Mouse (Mus musculus) adrenal gland, adult 18-20 months (tissue): ENCODE data around the gene Agap1. TPM values are rescaled to one million over a fixed set of nuclear protein-coding genes. Genes with fewer than 3 reads are reported as not detected.

Experiments used
- DNase-seq, 2 experiments: peaks; one replicate each; pipeline ENCODE4 v3.0.0; 2021 to 2022; ENCODE audit warnings: low spot score in 2 of 2
- total RNA-seq, 2 experiments: library from RNA; stranded (reverse); gene quantifications; 1 replicate in 1 of 2; 2 replicates in 1 of 2; pipeline ENCODE4 v1.2.3; 2021

Agap1 gene
- total RNA-seq, 2 experiments from 2014 or later = 44.7 to 59.1 TPM

DNA sequence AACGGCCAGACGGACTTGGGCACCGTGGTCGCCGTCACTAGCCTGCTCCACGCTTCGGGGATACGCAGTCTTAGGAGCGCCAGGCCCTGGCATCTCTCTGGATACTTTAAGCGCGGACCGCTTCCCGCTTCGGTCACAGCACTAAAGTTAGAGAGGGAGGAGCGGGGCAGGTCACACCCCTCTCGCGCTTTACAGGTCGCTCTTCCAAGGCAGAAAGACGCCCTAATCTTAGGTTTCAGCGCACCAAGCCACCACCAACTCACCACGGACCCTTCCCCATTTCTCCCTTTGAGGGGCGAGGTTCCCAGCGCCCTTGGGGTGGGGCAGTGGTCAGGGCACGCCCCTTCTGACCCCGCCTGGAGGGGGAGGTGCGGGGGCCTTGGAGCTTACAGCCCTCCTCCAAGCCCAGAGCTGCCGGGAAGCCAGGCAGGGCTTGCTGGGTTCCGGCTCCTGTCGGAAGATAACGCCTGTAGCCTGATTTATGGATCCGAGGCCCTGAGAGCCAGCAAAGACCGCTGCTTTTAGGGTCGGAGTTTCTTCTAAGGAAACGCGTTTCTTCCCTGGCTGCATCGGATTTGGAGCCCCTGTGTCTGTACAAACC, 472.6 kb downstream of the Agap1 start:
- no peak for DNase-seq

DNA sequence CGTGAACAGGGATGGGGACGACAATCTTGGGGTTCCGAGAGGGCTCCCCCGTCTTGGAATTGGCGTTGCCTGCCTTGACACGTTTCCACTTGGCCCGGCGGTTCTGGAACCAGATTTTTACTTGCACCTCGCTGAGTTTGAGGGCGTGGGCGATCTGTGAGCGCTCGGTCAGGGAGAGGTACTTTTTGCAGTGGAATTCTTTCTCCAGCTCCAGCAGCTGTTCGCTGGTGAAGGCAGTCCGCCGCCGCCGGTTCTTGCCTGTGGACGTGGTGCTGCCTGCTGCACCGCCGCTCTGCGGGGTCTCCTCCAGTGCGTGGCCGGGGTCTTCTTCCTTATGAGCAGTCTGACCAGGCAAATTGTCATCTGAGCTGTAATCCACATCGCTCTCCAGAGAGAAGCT, 474.1 kb downstream of the Agap1 start:
- DNase-seq = no peak

DNA sequence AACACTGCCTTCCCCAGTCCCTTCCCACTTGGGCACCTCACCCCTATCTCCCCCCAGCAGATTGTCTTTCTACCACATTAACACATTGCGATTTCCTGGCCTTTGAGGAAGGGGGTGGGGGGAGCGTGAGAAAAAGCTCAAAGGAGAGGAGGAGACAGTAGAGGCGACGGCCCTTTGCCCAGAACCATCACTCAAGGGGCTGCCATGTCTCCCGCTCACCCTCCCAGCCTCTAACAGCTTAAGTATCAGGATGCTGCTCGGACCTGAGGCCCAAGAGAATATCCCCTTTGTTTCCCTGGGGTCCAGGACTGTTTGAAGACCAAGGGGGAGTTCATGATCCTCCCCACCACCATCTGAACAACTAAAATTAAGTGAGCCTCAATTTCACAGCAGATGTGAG, 474.6 kb downstream of the Agap1 start:
- no peak for DNase-seq

DNA sequence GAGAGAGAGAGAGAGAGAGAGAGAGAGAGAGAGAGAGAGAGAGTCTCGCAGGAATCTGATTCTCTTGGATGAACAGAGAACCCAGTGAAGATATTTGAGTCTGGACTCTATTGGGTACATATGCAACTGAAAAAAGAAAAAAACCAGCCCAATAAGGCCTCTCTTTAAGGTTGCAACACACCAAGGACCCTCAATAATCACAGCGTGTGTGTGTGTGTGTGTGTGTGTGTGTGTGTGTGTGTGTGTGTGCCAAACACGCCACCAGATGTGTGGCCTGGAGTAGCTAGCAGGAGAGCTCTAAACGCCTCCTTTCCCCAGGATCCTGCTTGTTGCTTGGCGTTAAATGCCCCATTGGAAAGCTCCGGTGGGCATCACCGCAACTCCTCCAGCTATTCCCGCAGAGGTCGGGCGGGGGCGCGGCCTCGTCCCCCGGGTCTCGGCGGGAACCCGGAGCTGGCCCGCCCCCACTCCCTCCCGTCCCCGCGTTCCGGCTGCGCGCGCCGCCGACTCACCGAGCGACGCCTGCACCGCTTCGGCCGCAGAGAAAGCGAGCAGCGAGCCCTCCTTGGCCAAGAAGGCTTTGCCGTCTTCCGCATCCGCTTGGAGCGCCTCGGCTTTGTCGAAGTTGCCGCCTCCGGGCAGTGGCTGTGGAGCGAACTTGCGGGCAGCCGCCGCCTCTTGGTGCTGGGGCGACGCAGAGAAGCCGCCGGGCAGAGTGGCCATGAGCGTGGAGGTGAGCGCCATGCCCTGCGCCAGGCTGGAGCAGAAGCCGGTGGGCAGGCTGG, 475.3 kb downstream of the Agap1 start:
- DNase-seq = no peak

DNA sequence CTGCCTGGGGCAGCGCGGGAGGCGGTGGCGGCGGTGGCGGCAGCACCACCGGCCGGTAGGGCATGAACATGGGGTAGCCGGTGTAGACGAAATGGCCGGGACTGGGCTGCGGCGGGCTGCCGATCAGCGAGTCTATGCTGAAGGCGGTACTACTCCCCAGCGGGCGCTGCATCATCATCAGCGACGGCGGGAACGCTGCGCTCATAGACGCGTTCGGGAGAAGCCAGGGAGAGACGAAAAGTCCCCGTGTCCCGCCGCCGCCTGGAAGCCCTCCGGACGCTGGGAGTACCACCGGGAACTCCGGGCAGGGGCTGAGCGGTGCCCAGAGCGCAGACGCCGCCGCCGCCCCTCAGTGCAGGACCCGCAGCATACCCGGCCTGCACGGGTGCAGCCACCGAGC, 475.9 kb downstream of the Agap1 start:
- DNase-seq = no peak

DNA sequence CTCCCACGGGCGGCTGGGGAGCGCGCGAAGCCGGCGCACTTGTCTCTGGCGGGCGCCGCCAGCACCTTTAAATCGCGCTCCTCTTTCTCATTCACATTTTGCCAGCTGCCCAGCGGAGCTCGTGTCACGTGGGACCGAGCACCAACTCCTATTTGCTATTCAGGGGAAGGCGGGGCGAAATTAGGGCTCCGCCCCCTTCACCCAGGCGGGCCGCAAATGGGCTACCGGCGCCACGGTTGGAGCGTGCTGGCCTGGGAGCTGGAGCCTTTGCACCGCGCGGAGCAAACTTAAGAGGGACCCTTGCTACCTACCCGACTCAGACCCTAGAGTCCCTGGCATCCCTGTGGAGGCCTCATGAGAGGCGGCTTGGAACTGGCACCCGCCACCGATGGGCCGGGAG, 476.5 kb downstream of the Agap1 start, which contains the start of gene Gbx2:
Gene Gbx2 (minus strand): TSS at position 60 of the 400 bp plus-strand sequence.
- DNase-seq = no peak

DNA sequence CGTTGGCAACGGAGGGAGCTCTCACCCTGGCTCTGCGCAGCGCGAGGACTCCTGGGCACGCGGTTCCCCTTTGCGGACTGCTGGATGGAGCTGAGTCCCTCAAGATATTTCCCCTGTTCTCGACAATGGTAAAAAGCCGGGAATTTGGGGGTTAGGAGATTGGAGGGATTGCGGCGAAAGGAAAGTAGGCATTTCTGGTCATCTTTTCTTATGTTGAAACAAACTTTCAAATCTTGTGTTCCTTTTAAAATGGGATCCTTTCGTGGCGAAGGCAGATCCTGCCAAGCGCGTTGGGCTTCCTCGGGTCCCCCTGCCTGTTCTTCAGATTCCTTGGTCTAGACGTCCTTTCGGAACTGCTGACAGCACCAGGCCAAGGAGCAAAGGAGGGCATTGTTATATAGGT, 477.4 kb downstream of the Agap1 start:
- DNase-seq = no peak

DNA sequence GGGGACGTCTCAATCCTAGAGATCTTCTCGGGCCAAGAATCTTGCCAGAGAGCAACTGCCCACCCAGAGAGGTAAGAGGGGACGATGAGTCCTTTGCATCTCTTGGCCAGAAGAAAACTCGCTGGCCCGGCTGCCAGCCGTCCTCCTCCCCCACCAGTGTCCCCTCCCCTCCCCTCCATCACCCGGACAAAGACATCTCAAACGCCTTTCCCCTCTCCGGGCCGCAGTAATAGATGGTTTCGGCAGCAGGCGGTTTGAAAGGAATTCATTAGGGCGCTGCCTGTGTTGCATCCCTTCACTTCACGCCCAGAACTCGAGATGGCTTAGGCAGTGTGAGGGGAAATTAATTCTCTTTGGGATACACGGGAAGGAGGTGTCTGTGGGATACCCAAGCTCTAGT, 478.0 kb downstream of the Agap1 start:
- no peak for DNase-seq

DNA sequence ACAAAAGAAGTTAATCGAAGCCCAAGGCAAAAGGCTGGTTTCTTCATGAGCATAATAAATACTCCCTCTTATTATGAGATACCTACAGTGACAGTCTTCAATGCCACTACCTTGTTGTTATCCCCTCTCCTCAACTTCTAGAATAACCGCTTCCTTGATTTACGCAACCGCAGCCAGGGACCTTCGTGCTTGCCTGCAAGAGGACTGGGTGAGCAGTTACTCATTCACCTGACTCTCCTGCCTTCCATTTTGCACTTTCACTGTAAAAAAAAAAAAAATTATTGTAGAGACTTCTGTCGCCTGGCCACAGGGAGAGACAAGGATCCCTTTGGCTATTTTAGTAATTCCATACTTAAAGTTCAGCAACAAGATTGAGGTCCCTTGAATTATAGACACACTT, 478.4 kb downstream of the Agap1 start:
- DNase-seq = no peak

DNA sequence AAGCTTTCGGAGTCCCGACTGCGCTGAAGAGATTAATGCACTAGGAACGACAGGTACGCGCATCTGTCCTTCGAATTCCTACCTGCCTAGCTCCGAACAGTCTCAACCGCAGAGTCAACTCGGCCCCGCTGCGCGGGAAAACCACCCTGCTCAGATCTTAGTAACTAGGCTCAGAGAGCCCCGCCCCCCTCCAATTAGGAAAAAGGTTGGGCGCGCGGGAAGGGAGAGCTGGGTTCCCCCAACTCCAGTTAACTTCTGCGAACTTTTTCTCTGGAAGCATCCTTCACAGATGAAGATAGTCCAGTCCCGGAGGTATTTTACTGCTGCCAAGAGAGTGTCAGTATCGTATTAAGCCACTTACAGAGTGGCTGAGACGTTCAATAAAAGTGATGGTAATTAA, 479.2 kb downstream of the Agap1 start:
- DNase-seq = no peak

DNA sequence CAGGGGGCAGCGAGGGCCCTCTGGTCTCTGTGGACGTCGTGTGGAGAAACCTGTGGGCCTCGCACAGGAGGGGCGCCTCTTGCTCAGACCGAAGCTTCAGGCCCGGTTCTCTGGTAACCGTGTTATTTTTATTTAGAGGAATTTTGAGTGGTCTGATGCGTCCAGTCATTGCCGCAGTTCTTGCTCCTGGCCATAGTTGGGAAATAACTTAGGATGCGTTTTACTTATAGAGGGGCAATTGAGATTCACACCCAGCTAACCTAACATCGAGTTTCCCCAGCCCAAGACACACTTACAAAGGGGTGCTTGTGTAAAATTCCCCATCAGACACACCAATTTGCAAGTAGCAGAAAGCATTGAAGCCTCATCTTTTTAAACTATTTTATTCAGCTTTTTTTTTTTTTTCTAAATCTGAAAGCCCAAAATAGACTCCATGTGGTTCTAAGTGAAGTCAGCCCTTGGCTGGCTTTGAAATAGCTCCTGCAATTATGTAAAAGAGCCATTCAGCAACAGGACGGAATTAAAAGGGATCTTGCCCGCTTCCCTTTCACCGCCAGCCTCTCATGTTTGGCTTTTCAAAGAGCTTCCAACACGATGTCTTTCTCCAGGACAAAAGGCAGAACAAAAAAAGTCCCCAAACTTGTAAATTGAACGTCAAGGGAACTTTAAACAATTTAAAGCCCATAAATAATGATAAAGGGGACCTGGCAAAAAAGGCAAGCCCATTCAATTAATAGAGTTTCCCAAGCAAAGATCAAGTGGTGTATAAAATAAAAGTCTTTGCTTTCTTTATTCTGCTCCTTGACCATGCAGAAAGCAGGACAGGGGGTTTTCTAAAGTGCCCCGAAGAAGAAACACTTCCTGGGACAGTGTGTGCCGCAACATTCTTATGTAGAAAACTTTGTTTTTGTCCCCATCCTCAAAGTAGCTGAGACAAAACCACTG, 480.0 kb downstream of the Agap1 start:
- DNase-seq = no peak

DNA sequence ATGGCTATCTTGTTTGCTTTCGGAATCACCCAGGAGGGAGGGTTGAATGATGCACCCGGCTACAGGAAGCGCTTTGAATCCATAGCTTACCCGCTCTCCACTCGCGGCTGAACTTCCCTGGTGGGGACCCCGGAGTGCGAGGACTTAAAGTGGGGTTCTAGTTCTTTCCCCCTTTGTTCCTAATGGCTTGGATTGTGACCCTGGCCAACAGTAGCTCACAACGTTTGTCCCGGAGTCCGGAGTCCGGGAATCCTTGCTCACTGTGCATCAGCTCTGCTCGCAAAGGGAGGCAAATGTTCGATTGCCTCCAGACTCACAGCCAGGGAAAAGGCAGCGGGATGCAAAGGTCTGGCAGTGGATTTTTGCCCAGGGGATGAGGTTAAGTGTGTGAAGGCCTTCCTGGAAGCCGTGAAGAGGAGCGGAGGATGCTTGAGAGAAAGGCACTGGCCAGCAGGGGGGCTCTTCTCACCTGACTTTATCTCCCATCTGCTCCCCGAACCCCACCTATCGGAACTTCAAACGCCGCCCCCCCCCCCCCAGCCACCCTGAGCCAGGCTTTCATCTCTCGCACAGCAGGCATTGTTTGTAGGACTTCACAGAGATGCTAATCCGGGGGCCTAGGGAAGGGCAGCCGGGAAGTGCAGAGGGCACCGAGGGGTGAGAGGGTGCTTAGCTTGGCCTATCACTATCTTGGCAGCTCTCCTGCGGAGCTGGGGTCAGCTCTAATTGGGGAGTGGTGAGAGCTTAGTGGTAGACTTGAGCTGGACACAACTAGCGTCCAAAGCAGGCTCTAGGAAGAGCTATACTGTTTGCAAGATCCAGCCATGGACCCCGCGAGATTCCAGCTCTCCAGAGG, 481.1 kb downstream of the Agap1 start:
- DNase-seq = no peak

DNA sequence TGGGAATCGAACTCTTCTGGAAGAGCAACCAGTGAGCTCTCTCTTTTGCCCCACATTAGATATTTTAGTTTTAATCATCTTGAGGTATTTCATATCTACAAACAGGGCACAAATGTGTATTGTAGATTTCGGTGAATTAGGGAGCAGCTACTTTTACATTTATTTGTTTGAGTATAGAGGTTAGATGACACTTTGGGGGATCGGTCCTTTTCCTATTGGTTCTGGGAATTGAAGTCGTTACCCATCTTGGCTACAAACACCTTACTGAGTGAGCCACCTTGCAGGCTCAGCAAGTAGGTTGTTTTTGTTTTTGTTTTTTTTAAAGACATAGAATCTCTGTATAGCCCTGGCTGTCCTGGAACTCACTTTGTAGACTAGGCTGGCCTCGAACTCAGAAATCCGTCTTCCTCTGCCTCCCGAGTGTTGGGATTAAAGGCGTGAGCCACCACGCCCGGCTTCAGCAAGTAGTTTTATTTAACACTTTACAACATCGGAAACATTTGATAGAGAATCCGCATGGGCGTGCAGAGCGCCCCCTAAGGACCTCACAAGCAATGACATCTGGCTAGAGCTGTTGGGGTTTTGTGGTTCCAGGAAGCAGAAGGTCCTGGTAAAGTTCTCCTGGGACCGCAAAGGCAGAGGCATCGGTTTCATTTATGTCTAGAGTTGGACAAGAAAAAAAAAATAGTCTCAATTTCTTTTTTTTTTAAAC, 484.4 kb downstream of the Agap1 start:
- DNase-seq = no peak

DNA sequence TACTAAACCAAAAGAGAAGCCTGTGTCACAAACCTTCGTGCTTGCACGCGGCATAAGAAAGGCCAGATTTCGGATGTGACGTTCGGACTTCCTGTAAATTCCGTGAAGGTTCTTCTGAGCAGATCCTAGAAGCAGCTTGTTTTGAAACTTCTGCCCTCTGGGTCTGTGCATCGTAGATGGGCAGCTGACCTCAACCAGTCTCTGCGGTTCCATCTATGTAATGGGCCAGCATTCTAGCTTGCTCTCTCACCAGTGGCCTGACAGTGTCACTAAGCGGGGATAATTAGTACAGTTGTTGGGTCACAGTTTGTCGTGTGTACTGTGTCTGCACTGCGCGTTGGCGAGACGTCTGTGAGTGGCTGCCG, 485.0 kb downstream of the Agap1 start:
- no peak for DNase-seq

DNA sequence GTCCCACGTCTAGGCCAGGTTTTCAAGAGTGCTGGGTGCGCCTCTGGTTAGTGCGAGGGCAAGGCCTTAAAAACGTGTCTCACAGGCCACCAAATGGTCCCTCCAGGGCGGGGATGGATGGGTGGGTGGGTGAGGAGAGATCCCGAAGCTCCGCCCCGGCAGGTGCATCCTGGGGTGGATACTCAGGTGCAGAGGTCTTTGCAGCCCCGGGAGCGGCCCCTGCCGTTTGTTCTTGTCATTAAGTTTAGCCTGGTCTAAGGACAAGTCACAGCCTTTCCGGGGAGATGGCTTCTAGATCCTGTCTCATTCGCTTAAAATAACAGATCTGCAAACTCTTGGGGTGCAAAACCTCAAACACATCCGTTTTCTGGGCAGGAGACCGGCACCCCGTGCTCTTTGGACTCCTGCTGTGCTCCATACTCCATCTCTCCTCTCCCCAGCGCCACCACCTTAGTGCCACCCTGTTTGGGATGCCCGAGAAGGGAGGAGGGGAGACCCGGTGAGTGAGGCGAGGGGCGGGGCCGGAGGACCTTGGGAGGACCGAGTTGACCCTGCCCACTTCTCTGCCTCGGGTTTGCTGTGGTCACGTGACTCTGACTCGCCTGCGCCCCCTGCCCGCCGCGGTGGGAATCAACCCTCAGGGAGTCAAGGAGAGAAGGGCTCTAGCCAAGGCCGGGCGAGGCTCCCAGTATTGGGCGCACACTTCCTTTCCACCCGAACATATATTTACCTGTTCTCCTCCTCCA, 485.5 kb downstream of the Agap1 start:
- peak; percentile 37 to 68 for DNase-seq

DNA sequence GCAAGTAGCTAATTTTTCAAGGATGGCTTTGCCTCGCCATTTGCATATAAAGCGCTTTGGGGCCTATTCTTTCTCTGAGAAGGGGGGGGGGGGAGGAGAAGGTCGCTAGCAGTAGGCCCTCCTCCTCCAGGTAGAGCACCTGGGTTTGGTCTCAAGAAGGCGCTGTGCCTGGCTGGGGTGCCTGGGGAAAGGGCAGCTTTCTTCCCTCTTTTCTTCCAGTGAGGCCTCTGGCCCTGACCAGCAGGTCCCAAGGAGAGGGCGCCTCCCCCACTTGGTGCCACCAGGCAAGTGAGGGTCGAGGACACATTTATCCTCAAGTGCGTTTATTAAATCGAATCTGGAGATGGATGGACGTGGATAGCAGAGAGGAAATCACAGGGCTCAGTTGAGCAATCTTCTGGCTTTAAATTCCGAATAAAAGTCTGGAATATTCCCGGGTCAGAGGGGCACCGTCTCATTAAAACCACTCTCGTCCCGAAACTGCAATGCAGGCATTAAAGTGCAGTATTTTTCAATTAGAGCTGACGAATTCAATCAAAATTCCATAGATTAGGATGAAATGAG, 486.4 kb downstream of the Agap1 start:
- no peak for DNase-seq

DNA sequence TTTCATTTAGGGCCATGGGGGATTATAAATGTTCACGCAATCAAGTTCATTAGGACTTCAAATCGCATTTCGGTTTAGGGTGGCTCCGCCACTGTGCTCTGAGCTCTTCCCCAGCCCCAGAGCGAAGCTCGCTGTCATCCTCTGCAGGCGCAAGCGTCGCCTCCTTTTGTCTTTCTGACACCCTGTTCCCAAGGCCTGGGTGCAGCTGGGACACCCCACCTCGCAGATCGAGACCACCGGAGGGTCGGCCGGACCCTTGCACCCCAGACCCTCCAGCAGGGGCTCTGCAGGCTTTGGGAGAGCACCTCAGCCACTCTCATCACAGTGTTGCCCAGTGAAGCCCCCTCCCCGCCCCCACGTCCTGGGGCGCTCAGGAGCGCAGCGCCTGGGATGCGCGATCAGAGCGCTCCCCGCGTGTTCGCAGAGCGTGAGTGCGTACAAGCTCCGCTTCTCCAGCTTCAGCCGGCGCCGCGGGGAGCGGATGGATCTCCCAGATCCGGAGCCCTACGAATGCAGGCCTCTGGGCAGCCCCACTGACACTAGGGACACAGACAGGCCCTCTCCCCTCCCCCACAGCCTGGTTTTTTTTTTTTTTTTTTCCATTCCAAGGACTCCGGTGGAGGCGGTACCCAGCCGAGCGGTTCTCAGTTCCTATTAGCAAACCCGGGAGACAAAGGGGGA, 487.2 kb downstream of the Agap1 start:
- DNase-seq = no peak

DNA sequence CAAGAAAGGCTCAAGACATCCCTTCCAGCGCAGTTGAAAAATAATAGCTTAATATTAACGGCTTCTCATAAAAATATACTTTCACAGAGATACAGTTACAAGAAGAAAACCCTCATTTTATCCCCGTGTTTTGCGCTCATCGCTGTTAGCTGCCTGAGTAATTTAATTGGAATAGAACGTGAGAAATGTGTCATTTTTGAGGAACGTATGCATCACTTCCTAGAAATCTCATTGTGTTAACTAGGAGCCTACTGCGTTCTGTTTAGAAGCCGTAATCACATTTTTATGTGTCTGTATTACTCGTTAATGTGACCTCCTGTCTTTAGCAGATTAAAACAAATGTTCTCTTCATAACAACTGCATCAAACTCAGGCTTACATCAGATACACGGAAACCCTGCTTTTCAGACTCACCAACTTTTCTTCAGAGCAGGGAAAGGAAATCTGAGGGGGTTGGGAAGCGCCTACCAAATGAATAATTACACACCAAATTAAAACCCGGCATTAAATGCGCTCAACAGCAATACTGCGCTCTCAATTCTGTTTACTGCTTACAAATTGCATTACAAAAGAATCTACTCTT, 487.9 kb downstream of the Agap1 start:
- no peak for DNase-seq
